Mouse (Mus musculus): ENCODE measurements around the gene Pth1r.
A peak's percentile ranks its signal among the peaks of the same experiment; 100 is the strongest.

The Pth1r gene

GRCm38 (mm10) chr9:110718071-110718470 lies 28.9 kb downstream of the Pth1r start:
- no peak for DNase-seq (ENCODE audit: low read depth, low spot score)

- no peak for DNase-seq (ENCODE audit: low read depth, low spot score)
Measured at GRCm38 (mm10) chr9:110716775-110717174, 30.2 kb downstream of the Pth1r start.

- no peak for DNase-seq (ENCODE audit: low read depth, low spot score)
Measured at GRCm38 (mm10) chr9:110715426-110715825, 31.5 kb downstream of the Pth1r start.

GRCm38 (mm10) chr9:110713389-110713788 lies 33.6 kb downstream of the Pth1r start:
- no peak for DNase-seq (ENCODE audit: low read depth, low spot score)

- DNase-seq (ENCODE audit: low read depth, low spot score): no peak
Measured at GRCm38 (mm10) chr9:110712545-110712944, 34.4 kb downstream of the Pth1r start.

GRCm38 (mm10) chr9:110711996-110712395 lies 34.9 kb downstream of the Pth1r start:
- no peak for DNase-seq (ENCODE audit: low read depth, low spot score)

GRCm38 (mm10) chr9:110711532-110711931 lies 35.4 kb downstream of the Pth1r start:
- DNase-seq (ENCODE audit: low read depth, low spot score): no peak

- DNase-seq (ENCODE audit: low read depth, low spot score): peak; percentile 47
Measured at GRCm38 (mm10) chr9:110709640-110710258, 37.2 kb downstream of the Pth1r start.

- DNase-seq (ENCODE audit: low read depth, low spot score): no peak
Measured at GRCm38 (mm10) chr9:110706784-110707183, 40.2 kb downstream of the Pth1r start.

- DNase-seq (ENCODE audit: low read depth, low spot score): no peak
Measured at GRCm38 (mm10) chr9:110703951-110704350, 43.0 kb downstream of the Pth1r start.

- DNase-seq (ENCODE audit: low read depth, low spot score): no peak
Measured at GRCm38 (mm10) chr9:110702848-110703247, 44.1 kb downstream of the Pth1r start.

- DNase-seq (ENCODE audit: low read depth, low spot score): no peak
Measured at GRCm38 (mm10) chr9:110701114-110702032, 45.6 kb downstream of the Pth1r start.

GRCm38 (mm10) chr9:110699574-110699973 lies 47.4 kb downstream of the Pth1r start:
- peak; percentile 57 for DNase-seq (ENCODE audit: low read depth, low spot score)

GRCm38 (mm10) chr9:110697465-110697864 lies 49.5 kb downstream of the Pth1r start:
- DNase-seq (ENCODE audit: low read depth, low spot score): no peak

- no peak for DNase-seq (ENCODE audit: low read depth, low spot score)
Measured at GRCm38 (mm10) chr9:110696427-110696826, 50.5 kb downstream of the Pth1r start.

- no peak for DNase-seq (ENCODE audit: low read depth, low spot score)
Measured at GRCm38 (mm10) chr9:110695165-110695755, 51.7 kb downstream of the Pth1r start.

- DNase-seq (ENCODE audit: low read depth, low spot score): no peak
Measured at GRCm38 (mm10) chr9:110689261-110689779, 57.6 kb downstream of the Pth1r start.

GRCm38 (mm10) chr9:110687846-110688245 lies 59.1 kb downstream of the Pth1r start:
- DNase-seq (ENCODE audit: low read depth, low spot score): no peak

- DNase-seq (ENCODE audit: low read depth, low spot score): no peak
Measured at GRCm38 (mm10) chr9:110687061-110687460, 59.9 kb downstream of the Pth1r start.

GRCm38 (mm10) chr9:110686472-110686871 lies 60.5 kb downstream of the Pth1r start:
- no peak for DNase-seq (ENCODE audit: low read depth, low spot score)

- DNase-seq (ENCODE audit: low read depth, low spot score): no peak
Measured at GRCm38 (mm10) chr9:110685591-110685990, 61.4 kb downstream of the Pth1r start.

GRCm38 (mm10) chr9:110685187-110685586 lies 61.8 kb downstream of the Pth1r start:
- no peak for DNase-seq (ENCODE audit: low read depth, low spot score)
